Mouse (Mus musculus) cerebellum, adult 9-10 months (tissue): ENCODE data around the gene Sh2d3c.

Experiments used
- DNase-seq: peaks from one replicate; pipeline ENCODE4 v3.0.0; 2022

Gene Sh2d3c

GRCm38 (mm10) chr2:32758503-32758902, 37.6 kb downstream of the Sh2d3c start:
- peak; percentile 55 for DNase-seq

- peak; percentile 63 for DNase-seq
These were observed 38.1 kb downstream of the Sh2d3c start for GRCm38 (mm10) chr2:32759001-32759400.

GRCm38 (mm10) chr2:32761361-32761760, 40.5 kb downstream of the Sh2d3c start:
- DNase-seq = no peak

DNA sequence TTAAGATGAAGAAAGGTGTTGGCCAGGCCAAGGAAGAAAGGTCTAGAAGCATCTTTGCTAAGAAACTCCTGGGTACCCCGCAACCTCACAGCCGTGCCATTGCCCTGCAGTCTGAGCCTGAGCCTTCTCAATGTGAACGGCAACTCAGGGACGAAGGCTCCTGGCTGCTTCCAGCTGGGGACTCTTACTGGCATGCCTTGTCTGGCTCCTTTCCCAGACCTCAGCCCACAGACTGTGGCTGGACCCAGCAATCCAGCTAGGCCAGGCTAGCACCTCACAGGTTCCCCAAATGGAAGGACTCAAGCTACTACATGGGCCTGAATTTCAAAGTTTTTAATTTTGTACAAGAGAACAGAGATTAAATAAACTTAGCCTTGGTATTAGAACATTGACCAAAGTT, 41.0 kb downstream of the Sh2d3c start:
- no peak for DNase-seq

GRCm38 (mm10) chr2:32763353-32763752, 42.5 kb downstream of the Sh2d3c start:
- no peak for DNase-seq

DNA sequence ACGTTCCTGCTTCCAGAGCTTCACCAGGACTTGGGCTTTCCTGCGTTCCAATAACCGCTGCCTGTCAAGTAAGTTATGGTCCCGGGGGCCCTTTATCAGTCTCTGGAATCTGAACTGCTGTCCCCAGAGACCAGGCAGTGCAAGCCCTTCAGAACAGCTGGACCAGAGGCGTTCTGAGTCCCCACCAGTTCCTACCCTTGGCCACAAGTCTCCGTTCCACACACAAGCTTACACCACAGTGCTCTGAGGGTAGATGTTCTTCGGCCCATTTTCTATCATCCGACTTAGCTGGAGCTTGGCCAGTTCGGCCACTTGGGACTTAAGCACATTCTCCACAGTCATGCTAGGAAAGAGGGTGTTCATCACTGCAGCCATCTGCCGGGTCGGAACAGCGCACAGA, 46.4 kb downstream of the Sh2d3c start:
- no peak for DNase-seq

DNA sequence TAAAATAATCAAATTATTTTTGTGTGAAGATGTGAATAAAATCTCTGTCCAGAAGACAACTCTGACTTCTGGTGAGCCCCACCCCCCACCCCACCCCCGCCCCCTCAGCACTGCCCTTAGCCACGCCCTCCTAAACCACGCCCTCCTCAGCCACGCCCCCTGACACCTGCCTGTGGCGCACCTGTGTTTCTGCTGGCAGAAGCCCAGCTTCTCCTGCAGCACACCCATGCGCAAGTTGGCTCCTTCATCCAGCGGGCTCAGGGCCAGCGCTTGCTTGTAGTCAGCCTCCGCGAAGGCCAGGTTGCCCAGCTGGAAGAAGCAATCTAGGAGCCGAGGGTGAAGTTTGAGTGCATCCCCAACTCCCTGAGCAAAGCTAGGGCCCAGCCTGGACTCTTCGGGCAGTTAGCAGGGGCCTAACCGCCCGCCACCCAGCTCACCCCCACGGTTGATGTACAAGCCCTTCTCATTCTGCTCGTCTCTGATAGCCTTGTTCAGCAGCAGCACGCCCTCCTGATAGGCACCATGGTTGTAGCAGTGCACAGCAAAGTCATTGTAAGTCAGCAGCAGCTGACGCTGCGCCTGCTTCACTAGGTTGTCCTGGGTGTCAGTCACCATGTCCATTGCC, 47.9 kb downstream of the Sh2d3c start:
- peak; percentile 62 for DNase-seq

DNA sequence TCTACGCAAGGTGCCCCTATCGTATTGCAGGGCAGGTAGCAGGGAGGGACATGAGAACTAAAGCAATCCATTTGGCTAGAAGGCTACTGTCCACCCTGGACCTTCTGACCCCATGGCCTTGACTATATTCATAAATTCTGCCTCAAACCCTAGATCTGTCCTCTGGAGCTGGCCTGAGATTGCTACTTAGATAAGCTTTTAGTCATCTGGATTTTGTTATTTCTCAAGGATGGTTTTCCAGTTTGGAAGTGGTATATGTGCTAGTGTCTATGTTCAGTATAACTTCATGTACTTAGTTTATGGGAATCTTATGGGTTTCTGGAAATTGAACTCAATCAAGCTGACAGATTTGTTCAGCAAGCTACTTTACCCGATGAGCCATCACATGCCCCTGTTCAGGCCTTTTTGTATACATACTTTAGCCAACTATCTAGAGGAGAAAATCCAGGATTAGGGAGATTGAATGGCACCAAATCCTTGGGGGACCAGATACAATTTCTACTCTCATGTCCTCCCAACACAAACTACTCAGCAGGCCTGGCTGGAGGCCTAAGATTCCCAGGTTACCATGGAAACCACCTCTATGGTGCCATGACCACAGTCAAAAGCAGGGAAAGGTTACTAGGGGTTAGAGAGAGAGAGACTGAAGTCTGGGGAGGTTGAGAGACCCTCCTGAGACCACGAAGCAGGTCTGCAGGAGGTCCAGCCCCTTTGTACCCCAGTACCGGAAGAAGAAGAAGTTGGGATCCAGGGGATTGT, 48.7 kb downstream of the Sh2d3c start:
- DNase-seq = no peak

GRCm38 (mm10) chr2:32771886-32772285, 51.0 kb downstream of the Sh2d3c start:
- no peak for DNase-seq

DNA sequence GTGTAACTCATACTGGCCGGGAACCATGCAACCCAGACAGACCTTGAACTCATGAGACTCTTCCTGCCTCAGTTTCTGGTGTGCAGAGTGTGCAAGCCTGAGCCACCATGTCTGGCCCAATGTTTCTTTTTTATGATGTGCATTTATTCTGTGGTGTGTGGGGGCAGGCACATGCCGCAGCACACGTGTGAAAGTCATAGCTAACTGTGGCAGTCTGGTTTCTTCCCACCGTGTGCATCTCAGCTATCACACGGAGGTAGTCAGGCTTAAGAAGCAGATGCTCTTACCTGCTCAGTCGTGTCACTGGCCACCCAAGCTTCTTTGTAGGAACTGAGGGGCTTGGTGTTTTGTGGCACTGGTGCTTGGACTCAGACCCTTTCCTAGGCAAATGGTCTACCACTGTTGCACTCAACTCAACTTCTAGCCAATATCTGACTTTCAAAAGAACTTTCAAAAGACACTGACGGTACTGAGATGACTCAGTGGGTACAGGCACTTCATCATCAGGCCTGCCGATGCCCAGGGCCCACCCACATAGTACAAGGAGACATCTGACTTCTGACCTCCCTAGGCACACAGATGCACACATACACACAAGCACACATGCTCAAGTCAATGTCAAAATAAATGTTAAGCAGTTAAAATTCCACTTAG, 51.9 kb downstream of the Sh2d3c start:
- no peak for DNase-seq

GRCm38 (mm10) chr2:32775359-32776074, 54.7 kb downstream of the Sh2d3c start, which contains the start of the genes Ttc16 and Ptrh1:
TSS of gene Ttc16 (minus strand) at chr2:32775633.
TSS of gene Ptrh1 (plus strand) at chr2:32775786.
- DNase-seq = peak; percentile 97

DNA sequence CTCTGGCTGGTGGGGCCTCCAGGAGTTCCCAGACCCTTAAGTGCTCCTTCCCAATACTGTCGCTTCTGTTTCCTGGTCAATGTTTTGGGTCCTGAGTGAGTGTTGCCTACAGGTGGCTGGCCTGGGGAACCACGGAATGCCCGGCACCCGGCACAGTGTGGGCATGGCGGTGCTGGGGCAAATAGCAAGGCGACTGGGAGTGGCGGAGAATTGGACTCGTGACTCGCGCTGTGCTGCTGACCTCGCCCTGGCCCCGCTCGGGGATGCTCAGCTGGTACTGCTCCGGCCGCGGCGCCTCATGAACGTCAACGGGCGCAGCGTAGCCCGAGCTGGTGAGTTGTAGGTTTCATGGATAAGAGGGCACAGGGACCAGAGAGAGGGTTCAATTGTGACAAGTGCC, 55.3 kb downstream of the Sh2d3c start:
- DNase-seq = no peak

- DNase-seq = no peak
These were observed 57.2 kb downstream of the Sh2d3c start for GRCm38 (mm10) chr2:32778081-32778480.

- peak; percentile 81 for DNase-seq
These were observed 58.3 kb downstream of the Sh2d3c start for GRCm38 (mm10) chr2:32779131-32779530.

- DNase-seq = no peak
These were observed 58.9 kb downstream of the Sh2d3c start for GRCm38 (mm10) chr2:32779714-32780113.

DNA sequence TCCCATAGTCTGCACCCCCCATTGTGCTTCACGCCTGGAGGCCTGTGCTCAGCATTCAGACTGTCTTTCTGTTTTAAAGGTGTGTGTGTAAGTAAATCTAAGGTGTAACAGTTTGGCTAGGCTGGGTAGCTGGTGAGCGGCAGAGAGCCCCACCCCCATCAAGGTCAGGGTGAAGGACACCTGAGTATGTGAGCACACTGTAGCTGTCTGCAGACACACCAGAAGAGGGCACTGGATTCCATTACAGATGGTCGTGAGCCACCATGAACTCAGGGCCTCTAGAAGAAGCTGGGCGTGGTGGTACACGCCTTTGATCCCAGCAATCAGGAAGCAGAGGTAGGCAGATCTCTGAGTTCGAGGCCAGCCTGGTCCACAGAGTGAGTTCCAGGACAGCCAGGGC, 60.9 kb downstream of the Sh2d3c start:
- no peak for DNase-seq

DNA sequence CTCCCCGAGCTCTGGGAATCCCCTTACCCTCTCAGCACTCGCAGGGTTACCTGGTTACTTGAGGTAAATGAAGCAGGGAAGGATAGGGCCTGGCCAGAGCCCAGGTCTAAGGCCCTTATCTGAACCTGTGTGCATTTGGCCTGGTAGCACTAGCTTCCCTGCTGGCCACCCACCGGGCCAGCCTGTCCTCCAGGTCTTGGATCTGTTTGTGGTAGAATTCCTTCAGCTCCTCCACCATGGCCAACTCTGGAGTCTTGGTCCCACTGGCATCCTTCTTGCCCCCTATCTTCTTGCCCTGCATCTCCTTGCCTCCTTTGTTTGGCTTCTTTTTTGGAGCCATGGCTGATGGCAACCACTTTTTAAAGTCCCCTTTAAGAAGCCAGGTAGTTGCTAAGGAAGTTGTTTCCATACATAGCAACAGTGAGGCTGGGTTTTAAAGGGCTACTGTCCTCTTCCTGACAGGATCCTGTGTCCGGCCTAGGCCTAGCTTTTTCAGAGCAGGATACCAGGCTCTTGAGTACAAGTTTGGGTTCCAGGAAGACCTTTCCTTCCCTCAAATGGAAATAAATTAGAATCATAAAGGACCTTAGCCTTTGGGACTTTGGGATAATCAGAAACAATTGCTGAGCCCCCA, 63.3 kb downstream of the Sh2d3c start, which contains the start of gene Cfap157:
Cfap157 (minus strand) TSS at position 381 of the 634 bp plus-strand sequence.
- no peak for DNase-seq

DNA sequence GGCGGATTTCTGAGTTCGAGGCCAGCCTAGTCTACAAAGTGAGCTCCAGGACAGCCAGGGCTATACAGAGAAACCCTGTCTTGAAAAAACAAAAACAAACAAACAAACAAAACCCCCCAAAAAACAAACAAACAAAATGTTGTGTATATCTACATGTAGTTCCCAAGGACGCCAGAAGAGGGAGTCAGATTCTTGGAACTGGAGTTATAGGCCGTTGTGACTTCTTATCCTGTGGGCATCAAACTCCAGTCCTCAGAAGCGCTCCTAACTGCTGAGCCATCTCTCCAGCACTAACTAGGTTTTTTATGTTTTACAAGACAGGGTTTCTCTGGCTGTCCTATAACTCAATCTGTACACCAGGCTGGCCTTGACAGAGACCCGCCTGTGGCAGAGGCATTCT, 66.3 kb downstream of the Sh2d3c start:
- DNase-seq = peak; percentile 75

DNA sequence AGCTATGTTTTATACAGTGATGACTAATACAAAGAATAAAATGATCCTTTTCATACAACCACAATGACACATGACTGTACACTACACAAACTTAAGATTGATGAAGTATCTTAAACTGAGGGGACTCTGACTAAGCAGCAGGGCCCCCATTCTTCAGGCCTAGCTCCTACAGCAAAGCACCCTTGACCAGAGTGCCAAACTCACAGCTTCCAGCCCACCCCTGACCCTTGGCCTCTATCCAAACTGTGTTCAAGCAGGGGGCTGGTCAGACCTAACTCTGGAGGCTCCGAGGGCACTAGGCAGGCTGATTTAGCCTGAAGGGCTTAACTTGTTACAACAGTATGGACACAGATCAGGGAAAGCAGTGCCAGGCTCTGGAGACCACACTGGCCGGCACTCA, 67.7 kb downstream of the Sh2d3c start:
- DNase-seq = no peak

GRCm38 (mm10) chr2:32791297-32791696, 70.4 kb downstream of the Sh2d3c start:
- no peak for DNase-seq

DNA sequence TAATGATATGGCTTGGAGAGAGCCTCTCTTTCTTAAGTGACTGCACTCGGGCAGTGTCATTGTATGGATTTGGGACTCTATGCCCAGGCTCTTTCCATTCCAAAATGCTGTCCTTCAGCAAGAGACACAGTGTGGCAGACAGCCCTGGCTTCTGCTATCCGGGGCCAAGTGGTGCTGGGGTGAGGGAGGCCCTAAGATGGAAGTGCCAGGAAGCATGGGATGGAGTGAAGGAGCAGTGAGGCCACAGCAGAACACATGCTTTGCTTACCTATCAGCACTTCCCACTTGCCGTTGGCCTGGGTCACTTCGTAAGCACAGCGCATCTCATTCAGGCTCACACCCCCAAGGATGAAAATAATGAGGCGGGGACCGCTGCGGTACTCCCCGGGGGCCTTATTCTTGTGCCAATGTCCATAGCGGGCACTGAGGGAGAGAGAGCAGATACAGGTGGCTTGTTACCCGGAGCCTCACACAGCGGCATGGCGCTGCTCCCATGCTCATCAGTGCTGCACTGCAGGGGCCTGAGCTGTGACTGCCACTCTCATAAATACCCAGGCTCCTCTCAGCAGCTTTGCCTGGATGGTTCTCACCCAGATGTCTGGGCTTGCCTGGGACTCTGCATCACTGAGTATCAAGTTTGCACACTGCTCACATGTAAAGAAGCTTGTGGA, 75.0 kb downstream of the Sh2d3c start:
- DNase-seq = peak; percentile 61
